Mouse (Mus musculus) E14TG2a.4 (cell line): ENCODE data around the gene Synpo2.

Experiments
- H3K27me3 ChIP-seq: 2 replicates; pipeline ENCODE4 v1.6.1; 2014; ENCODE audit warnings: low read length, control low read depth; ENCODE audit not compliant: insufficient read depth
- H3K36me3 ChIP-seq: 2 replicates; pipeline ENCODE4 v1.6.1; 2014; ENCODE audit warnings: low read length, control low read depth; ENCODE audit not compliant: insufficient read depth
- H3K4me1 ChIP-seq: replicated peaks from 2 replicates; pipeline ENCODE4 v1.6.1; 2014; ENCODE audit warnings: low read depth, low read length, control low read depth
- H3K4me3 ChIP-seq: replicated peaks from 2 replicates; pipeline ENCODE4 v1.5.1; 2014; ENCODE audit warnings: mild to moderate bottlenecking, low read length
- H3K9me3 ChIP-seq: 2 replicates; pipeline ENCODE4 v1.6.1; 2014; ENCODE audit warnings: low read length, control low read depth
- CTCF ChIP-seq: conservative IDR thresholded peaks from 2 replicates; pipeline ENCODE4 v1.5.1; 2014; ENCODE audit warnings: low read length
- NANOG ChIP-seq: IDR thresholded peaks from 2 replicates; pipeline ENCODE4 v1.6.1; 2014; ENCODE audit warnings: borderline replicate concordance, low read length, mixed read lengths
- POU5F1 ChIP-seq: IDR thresholded peaks from 2 replicates; pipeline ENCODE4 v1.6.1; 2014; ENCODE audit warnings: low read length, borderline replicate concordance

Synpo2 gene

GRCm38 (mm10) chr3:123104325-123104724 is 131.6 kb downstream of the Synpo2 start:
- no peaks in the 10 kb centered on the region for H3K9me3 ChIP-seq
- no peaks in the 10 kb centered on the region; the same call in 1 of the 2 replicates for H3K4me1 ChIP-seq
- no peaks in the 10 kb centered on the region for H3K36me3 ChIP-seq
- no peak overlapping the region for H3K4me3 ChIP-seq
- TF ChIP-seq CTCF (no peak), POU5F1 (no peak)
- no peaks in the 10 kb centered on the region for H3K27me3 ChIP-seq

GRCm38 (mm10) chr3:123103151-123103860 is 132.6 kb downstream of the Synpo2 start:
- Histone ChIP-seq H3K9me3 (no peaks in the 10 kb centered on the region), H3K27me3 (no peaks in the 10 kb centered on the region)

GRCm38 (mm10) chr3:123101761-123102160 is 134.2 kb downstream of the Synpo2 start:
- Histone ChIP-seq H3K36me3 (no peaks in the 10 kb centered on the region), H3K4me1 (no peaks in the 10 kb centered on the region; the same call in 1 of the 2 replicates), H3K9me3 (no peaks in the 10 kb centered on the region), H3K27me3 (no peaks in the 10 kb centered on the region), H3K4me3 (no peak overlapping the region)
- TF ChIP-seq POU5F1 (no peak), CTCF (no peak), NANOG (no peak)

More at GRCm38 (mm10) chr3:123103151-123103860, 132.6 kb downstream of the Synpo2 start:
- Histone ChIP-seq H3K36me3 (no peaks in the 10 kb centered on the region), H3K4me3 (no peak overlapping the region), H3K4me1 (no peaks in the 10 kb centered on the region; the same call in 1 of the 2 replicates)
- TF ChIP-seq CTCF, result peak; percentile 77
- no peak for TF ChIP-seq NANOG

GRCm38 (mm10) chr3:123095111-123095510 is 140.8 kb downstream of the Synpo2 start:
- no peak for TF ChIP-seq POU5F1
- TF ChIP-seq NANOG, result no peak
- no peak for TF ChIP-seq CTCF
- Histone ChIP-seq H3K4me3 (no peak overlapping the region), H3K4me1 (peaks cover 16% of the 10 kb centered on the region), H3K9me3 (no peaks in the 10 kb centered on the region), H3K36me3 (no peaks in the 10 kb centered on the region), H3K27me3 (no peaks in the 10 kb centered on the region)

- H3K9me3 ChIP-seq, result no peaks in the 10 kb centered on the region
- no peak overlapping the region for H3K4me3 ChIP-seq
- no peaks in the 10 kb centered on the region for H3K27me3 ChIP-seq
- no peaks in the 10 kb centered on the region for H3K36me3 ChIP-seq
- H3K4me1 ChIP-seq, result peaks cover 16% of the 10 kb centered on the region
- no peak for TF ChIP-seq POU5F1
- no peak for TF ChIP-seq CTCF
- no peak for TF ChIP-seq NANOG
These were observed 142.1 kb downstream of the Synpo2 start for GRCm38 (mm10) chr3:123093640-123094361.

GRCm38 (mm10) chr3:123092913-123093639 is 142.9 kb downstream of the Synpo2 start:
- Histone ChIP-seq H3K36me3 (no peaks in the 10 kb centered on the region), H3K9me3 (no peaks in the 10 kb centered on the region), H3K4me3 (no peak overlapping the region), H3K27me3 (no peaks in the 10 kb centered on the region), H3K4me1 (peaks cover 16% of the 10 kb centered on the region)
- no peak for TF ChIP-seq CTCF

GRCm38 (mm10) chr3:123092442-123092841 is 143.5 kb downstream of the Synpo2 start:
- no peaks in the 10 kb centered on the region for H3K9me3 ChIP-seq
- H3K4me1 ChIP-seq, result peaks cover 16% of the 10 kb centered on the region
- no peak overlapping the region for H3K4me3 ChIP-seq
- H3K27me3 ChIP-seq, result no peaks in the 10 kb centered on the region
- no peaks in the 10 kb centered on the region for H3K36me3 ChIP-seq
- no peak for TF ChIP-seq POU5F1
- no peak for TF ChIP-seq NANOG
- TF ChIP-seq CTCF, result no peak

- Histone ChIP-seq H3K9me3 (no peaks in the 10 kb centered on the region), H3K4me1 (peaks cover 24% of the 10 kb centered on the region), H3K36me3 (no peaks in the 10 kb centered on the region), H3K27me3 (no peaks in the 10 kb centered on the region), H3K4me3 (no peak overlapping the region)
- TF ChIP-seq POU5F1 (no peak), NANOG (no peak), CTCF (no peak)
These were observed 146.5 kb downstream of the Synpo2 start for GRCm38 (mm10) chr3:123089297-123090020.
